Mouse (Mus musculus) adrenal gland, adult 18-20 months (tissue): ENCODE data around the gene Fancc. TPM values are rescaled to one million over a fixed set of nuclear protein-coding genes. Genes with fewer than 3 reads are reported as not detected.

Experiments
- microRNA-seq, 2 experiments: library from miRNA; unstranded; fragments of <30 nt; microRNA quantifications; one replicate each; pipeline ENCODE4 v1.2.0; 2021; ENCODE audit warnings: borderline number of aligned reads in 2 of 2
- total RNA-seq, 2 experiments: library from RNA; stranded (reverse); gene quantifications; 1 replicate in 1 of 2; 2 replicates in 1 of 2; pipeline ENCODE4 v1.2.3; 2021

The Fancc gene
- total RNA-seq, 2 experiments from 2014 or later, result 6.9 to 8.1 TPM

Small RNAs within 50 kb of the gene (microRNA-seq; reads per million reads assigned to microRNA genes)
- gene Mir23b (30,883 to 40,948 reads per million in 2 experiments), gene Mir24-1 (0 reads per million in 2 experiments), gene Mir27b (3,268 to 6,107 reads per million in 2 experiments), gene Mir3074-1 (0 reads per million in 2 experiments)

Other genes with a start within 250 kb of the Fancc start
- 10 to 100 TPM; 29.5 to 40.7 TPM for gene Ptch1, start 76.3 kb upstream of the Fancc start, total RNA-seq